Mouse (Mus musculus): ENCODE measurements around the gene Usp24. TPM values are rescaled to one million over a fixed set of nuclear protein-coding genes. Genes with fewer than 3 reads are reported as not detected.

Usp24 gene
- polyA plus RNA-seq, 1 experiment from 2014 or later: 9.8 TPM

Other genes with a start within 250 kb of the Usp24 start
- gene Pcsk9, start 148.1 kb downstream of the Usp24 start, polyA plus RNA-seq (2014; fragmentation: Nextera tagmentation; extraction: Ambion mirVana): 0.89 and 0.98 TPM in 2 replicates
- not detected in 2 replicates for gene Bsnd, start 176.1 kb downstream of the Usp24 start, polyA plus RNA-seq (2014; fragmentation: Nextera tagmentation; extraction: Ambion mirVana)
- 23.6 and 25.9 TPM in 2 replicates for gene Dhcr24, start 244.8 kb downstream of the Usp24 start, polyA plus RNA-seq (2014; fragmentation: Nextera tagmentation; extraction: Ambion mirVana)